Mouse (Mus musculus): ENCODE results near the gene Sf3b4. TPM values are rescaled to one million over a fixed set of nuclear protein-coding genes. Genes with fewer than 3 reads are reported as not detected.
"Not testable (repeated sequence)": the region's sequence is repeated elsewhere in the genome, so short reads cannot be mapped to it uniquely, and the experiment has no call there.

Gene Sf3b4
- polyA plus RNA-seq, 1 experiment from 2014 or later: 173 TPM

- Histone ChIP-seq H3K4me3 (peak overlapping the region; percentile 37), H3K27ac (replicated peaks) (peak overlapping the region; percentile 22; the same call in 1 of the 2 replicates), H3K4me2 (replicated peaks) (peak overlapping the region; percentile 74), H3K9ac (replicated peaks) (peak overlapping the region; percentile 62), H3K9me3 (no peaks in the 10 kb centered on the region), H3K36me3 (peaks cover 2% of the 10 kb centered on the region; the same call in 1 of the 2 replicates), H3K4me1 (peaks cover 21% of the 10 kb centered on the region), H3K27me3 (peaks cover 6% of the 10 kb centered on the region; the same call in 1 of the 2 replicates)
- WGBS: 3% methylated on average over 12 of the region's 12 CpGs
- peak; percentile 69; the same call in 1 of the 2 replicates for ATAC-seq (ENCODE audit: low FRiP score, low read depth)
Observed at GRCm38 (mm10) chr3:96160803-96161516, 11.2 kb upstream of the Sf3b4 start.

DNA sequence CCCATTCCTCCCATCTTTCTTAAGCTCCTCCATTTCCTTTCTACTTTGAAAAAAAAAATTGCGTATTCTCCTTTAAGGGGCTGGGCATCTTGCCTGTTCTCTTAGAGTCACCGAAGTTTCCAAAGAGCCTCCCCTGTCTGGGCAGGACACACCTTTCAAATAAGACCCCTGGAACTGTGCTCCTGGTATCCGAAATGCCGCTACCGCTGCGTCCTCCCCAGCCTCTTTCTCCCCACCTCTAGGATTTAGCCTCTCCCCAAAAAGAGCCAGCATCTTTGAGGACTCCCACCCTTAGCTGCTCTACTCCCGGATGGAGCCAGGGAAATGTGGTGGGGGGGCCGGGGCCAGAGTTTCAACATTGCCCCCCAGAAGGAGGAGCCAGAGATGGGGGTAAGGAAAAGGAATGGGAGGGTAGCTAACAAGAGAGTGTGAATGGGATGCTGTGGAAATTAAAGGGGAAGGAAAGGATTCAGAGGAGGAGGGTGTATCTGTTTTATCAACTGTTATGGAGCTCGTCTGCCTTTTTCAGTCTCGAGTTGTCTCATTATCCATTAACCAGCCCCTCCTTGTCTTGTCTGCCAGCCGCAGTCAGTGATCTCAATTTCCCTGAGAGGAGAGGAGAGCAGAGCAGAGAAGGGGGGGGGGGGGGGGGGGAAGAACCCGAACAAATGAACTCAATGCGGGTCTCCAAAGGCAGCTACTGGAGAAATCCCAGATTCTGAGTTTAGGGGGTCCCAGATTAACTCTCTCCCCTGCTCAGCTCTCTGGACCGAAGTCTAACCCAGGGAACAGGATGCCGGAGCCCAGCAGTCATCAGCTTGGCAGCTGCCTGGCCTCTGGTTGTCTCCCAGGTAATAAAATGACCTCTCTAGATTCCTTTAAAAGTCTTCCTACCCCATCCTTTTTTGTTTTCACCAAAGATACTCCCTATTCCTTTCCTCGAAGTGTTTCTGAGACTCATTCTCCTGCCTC lies 10.0 kb upstream of the Sf3b4 start, which contains the start of gene Mtmr11:
Gene Mtmr11 (plus strand): TSS at position 136 of the 972 bp plus-strand sequence.
- 0 out of 2 replicates have a peak, but pooled peaks have one; percentile 29 for ATAC-seq (ENCODE audit: low FRiP score, low read depth)
- Histone ChIP-seq H3K4me3 (peak within 1 kb of the TSS; percentile 37), H3K27ac (replicated peaks) (peak within 1 kb of the TSS; percentile 22; the same call in 1 of the 2 replicates), H3K4me1 (peaks cover 21% of the 10 kb centered on the region), H3K9ac (replicated peaks) (peak within 1 kb of the TSS; percentile 62), H3K9me3 (no peaks in the 10 kb centered on the region), H3K27me3 (peaks cover 6% of the 10 kb centered on the region; the same call in 1 of the 2 replicates), H3K36me3 (no peaks in the 10 kb centered on the region), H3K4me2 (replicated peaks) (peak within 1 kb of the TSS; percentile 74)
- 7% methylated on average over 16 of the region's 16 CpGs for WGBS

DNA sequence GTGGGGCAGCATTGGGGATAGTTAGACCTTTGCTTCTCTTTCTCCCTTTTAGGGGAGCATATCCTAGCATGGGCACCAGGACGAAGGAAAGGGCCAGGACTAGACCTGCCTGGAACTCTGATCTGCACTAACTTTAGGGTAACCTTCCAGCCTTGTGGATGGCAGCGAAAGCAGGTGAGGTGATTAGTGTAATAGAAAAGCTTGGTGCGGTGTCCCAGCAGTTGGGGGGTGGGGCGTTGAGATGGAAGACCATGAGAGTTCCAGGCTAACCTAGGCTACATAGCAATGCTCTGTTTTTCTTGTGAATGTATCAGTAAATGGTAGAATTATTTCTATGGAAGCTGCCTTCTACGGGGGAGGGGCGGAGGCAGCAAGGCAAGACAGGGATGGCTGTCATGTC lies 9.1 kb upstream of the Sf3b4 start:
- Histone ChIP-seq H3K4me3 (no peak overlapping the region), H3K27me3 (peaks cover 6% of the 10 kb centered on the region; the same call in 1 of the 2 replicates), H3K4me1 (peaks cover 21% of the 10 kb centered on the region), H3K9ac (replicated peaks) (no peak overlapping the region), H3K36me3 (no peaks in the 10 kb centered on the region), H3K27ac (replicated peaks) (no peak overlapping the region), H3K9me3 (no peaks in the 10 kb centered on the region), H3K4me2 (replicated peaks) (no peak overlapping the region)
- WGBS: 89% methylated on average over 6 of the region's 6 CpGs
- ATAC-seq (ENCODE audit: low FRiP score, low read depth): no peak

GRCm38 (mm10) chr3:96168466-96169158 lies 3.5 kb upstream of the Sf3b4 start:
- H3K36me3 ChIP-seq: no peaks in the 10 kb centered on the region
- H3K4me2 ChIP-seq (replicated peaks): no peak overlapping the region
- peaks cover 24% of the 10 kb centered on the region for H3K4me1 ChIP-seq
- no peaks in the 10 kb centered on the region for H3K27me3 ChIP-seq
- no peak overlapping the region for H3K4me3 ChIP-seq
- no peak for ATAC-seq (ENCODE audit: low FRiP score, low read depth)
- no peak overlapping the region for H3K9ac ChIP-seq (replicated peaks)
- 76% methylated on average over 12 of the region's 12 CpGs for WGBS
- H3K9me3 ChIP-seq: no peaks in the 10 kb centered on the region
- no peak overlapping the region for H3K27ac ChIP-seq (replicated peaks)

DNA sequence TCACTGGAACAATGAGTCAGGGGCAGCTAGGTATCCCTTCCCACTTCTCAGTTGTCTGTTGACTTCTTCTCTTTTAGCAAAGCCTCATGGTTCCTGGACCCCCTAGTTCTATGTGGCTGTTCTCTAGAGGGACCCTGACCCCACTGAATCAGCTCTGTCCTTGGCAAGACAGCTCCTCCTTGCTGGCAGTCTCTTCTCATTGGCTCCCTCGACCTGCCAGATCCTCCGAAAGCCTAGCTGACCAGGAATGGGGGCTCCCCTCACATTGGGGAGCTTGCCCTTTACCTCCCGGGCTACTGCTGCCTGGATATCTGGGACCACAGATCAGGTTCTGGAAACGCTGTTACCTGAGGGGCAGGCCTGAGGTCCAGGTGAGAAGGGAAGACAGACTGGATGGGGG lies 1.9 kb upstream of the Sf3b4 start:
- H3K4me2 ChIP-seq (replicated peaks): no peak overlapping the region
- peaks cover 15% of the 10 kb centered on the region for H3K36me3 ChIP-seq
- no peak overlapping the region for H3K4me3 ChIP-seq
- H3K4me1 ChIP-seq: peaks cover 31% of the 10 kb centered on the region
- no peaks in the 10 kb centered on the region for H3K9me3 ChIP-seq
- H3K9ac ChIP-seq (replicated peaks): no peak overlapping the region
- no peak overlapping the region; the same call in 1 of the 2 replicates for H3K27ac ChIP-seq (replicated peaks)
- WGBS: 91% methylated on average over 4 of the region's 4 CpGs
- no peak for ATAC-seq (ENCODE audit: low FRiP score, low read depth)
- no peaks in the 10 kb centered on the region for H3K27me3 ChIP-seq

DNA sequence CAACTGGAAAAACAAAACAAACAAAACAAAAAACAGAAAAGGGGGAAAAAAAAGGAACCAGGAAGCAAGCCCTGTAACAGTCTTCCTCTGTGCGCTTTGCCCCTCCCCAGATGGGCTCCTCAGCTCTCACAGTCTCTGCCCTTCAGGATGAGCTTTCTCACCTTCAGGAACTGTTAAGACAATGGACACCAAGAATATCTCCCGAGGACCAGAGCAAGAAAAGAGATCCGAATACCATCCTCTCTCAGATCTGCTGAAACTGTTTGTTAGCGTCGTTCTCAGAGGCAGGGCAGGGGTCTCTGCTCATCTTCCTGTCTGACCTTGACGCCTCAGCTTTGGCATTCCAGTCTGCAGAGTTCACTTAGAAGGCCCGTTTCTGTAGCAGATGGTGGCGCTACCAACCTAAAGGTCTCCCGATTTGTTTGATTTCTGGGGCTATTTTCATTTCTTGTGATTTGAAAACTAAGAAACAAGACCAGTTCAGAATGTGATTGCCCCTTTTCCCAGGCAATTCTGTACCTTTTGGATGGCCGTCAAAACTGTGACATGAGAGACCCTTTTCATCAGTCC lies 1.1 kb upstream of the Sf3b4 start:
- Histone ChIP-seq H3K9me3 (no peaks in the 10 kb centered on the region), H3K4me2 (replicated peaks) (peak overlapping the region; percentile 97), H3K4me1 (peaks cover 31% of the 10 kb centered on the region), H3K36me3 (peaks cover 21% of the 10 kb centered on the region), H3K4me3 (peak overlapping the region; percentile 92), H3K9ac (replicated peaks) (peak overlapping the region; percentile 93), H3K27me3 (no peaks in the 10 kb centered on the region), H3K27ac (replicated peaks) (peak overlapping the region; percentile 98; the same call in 1 of the 2 replicates)
- ATAC-seq (ENCODE audit: low FRiP score, low read depth): no peak
- WGBS: 78% methylated on average over 10 of the region's 10 CpGs

DNA sequence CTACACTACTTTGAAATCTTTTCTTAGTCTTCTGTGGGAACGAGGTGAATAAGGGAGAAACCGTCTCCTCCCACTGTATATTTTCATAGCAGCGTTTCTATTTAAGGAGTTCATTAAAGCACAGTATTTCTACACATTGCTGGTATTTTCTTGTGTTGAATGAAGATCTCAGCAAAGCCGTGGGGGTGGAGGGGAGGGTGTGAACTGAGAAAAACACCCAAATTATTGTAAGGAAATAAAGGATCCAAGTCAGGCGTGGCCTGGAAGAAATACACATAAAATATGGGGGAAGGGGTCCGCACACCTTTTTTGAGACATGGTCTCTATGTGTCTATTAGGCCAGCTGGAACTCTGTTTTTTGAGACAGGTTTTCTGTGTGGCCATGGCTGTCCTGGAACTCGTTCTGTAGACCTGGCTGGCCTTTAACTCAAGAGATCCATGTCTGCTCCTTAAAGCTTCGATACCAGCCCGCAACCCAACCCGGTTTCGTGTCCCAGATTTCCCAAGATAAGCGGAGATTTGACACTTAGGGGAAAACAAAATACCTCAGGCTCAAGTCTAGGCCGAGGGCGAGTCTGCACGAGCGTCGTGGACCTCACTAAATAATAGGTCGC lies 442 bp upstream of the Sf3b4 start:
- peak overlapping the region; percentile 97 for H3K4me2 ChIP-seq (replicated peaks)
- H3K9ac ChIP-seq (replicated peaks): peak overlapping the region; percentile 93
- 27% methylated on average over 18 of the region's 18 CpGs for WGBS
- H3K36me3 ChIP-seq: peaks cover 28% of the 10 kb centered on the region
- H3K27ac ChIP-seq (replicated peaks): peak overlapping the region; percentile 98
- ATAC-seq (ENCODE audit: low FRiP score, low read depth): no peak
- no peaks in the 10 kb centered on the region for H3K27me3 ChIP-seq
- H3K4me1 ChIP-seq: peaks cover 31% of the 10 kb centered on the region
- no peaks in the 10 kb centered on the region for H3K9me3 ChIP-seq
- H3K4me3 ChIP-seq: peak overlapping the region; percentile 92

DNA sequence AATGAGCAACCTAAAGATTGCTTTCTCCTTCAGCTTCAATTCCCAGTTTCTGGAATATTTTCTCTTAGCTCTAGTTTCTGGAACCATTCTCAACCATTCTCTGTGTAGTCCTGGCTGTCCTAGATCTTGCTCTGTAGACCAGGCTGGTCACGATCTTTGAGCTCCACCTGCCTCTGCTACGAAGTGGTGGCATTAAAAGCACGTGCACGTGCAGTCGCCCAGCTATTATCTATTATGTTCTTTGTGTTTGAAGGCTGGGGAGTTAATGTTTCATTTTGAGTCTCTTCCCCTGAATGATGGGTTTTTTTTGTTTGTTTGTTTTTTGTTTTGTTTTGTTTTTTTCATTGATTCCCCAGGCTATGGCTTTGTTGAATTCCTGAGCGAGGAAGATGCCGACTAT lies 1.1 kb downstream of the Sf3b4 start:
- no peaks in the 10 kb centered on the region for H3K27me3 ChIP-seq
- ATAC-seq (ENCODE audit: low FRiP score, low read depth): no peak
- peak overlapping the region; percentile 93 for H3K9ac ChIP-seq (replicated peaks)
- H3K27ac ChIP-seq (replicated peaks): 0 out of 2 replicates have a peak overlapping the region, but pooled peaks have one; percentile 98
- peak overlapping the region; percentile 92 for H3K4me3 ChIP-seq
- H3K4me1 ChIP-seq: peaks cover 31% of the 10 kb centered on the region
- H3K9me3 ChIP-seq: no peaks in the 10 kb centered on the region
- peaks cover 40% of the 10 kb centered on the region for H3K36me3 ChIP-seq
- WGBS: 40% methylated on average over 7 of the region's 7 CpGs
- peak overlapping the region; percentile 97 for H3K4me2 ChIP-seq (replicated peaks)

GRCm38 (mm10) chr3:96174042-96174441 lies 1.9 kb downstream of the Sf3b4 start:
- H3K36me3 ChIP-seq: peaks cover 46% of the 10 kb centered on the region
- H3K9ac ChIP-seq (replicated peaks); H3K27ac ChIP-seq (replicated peaks); H3K4me3 ChIP-seq; H3K4me2 ChIP-seq (replicated peaks); H3K9me3 ChIP-seq; H3K27me3 ChIP-seq; ATAC-seq (ENCODE audit: low FRiP score, low read depth): not testable (repeated sequence)
- peaks cover 31% of the 10 kb centered on the region for H3K4me1 ChIP-seq
- WGBS: 95% methylated on average over 4 of the region's 4 CpGs

- H3K4me2 ChIP-seq (replicated peaks): no peak overlapping the region
- H3K9me3 ChIP-seq: no peaks in the 10 kb centered on the region
- peaks cover 46% of the 10 kb centered on the region for H3K36me3 ChIP-seq
- no peak overlapping the region for H3K4me3 ChIP-seq
- ATAC-seq (ENCODE audit: low FRiP score, low read depth): no peak
- H3K27me3 ChIP-seq: no peaks in the 10 kb centered on the region
- no peak overlapping the region for H3K9ac ChIP-seq (replicated peaks)
- H3K4me1 ChIP-seq: peaks cover 31% of the 10 kb centered on the region
- no peak overlapping the region for H3K27ac ChIP-seq (replicated peaks)
- WGBS: 95% methylated on average over 6 of the region's 6 CpGs
Observed at GRCm38 (mm10) chr3:96175251-96175650, 3.1 kb downstream of the Sf3b4 start.

GRCm38 (mm10) chr3:96178427-96178826 lies 6.3 kb downstream of the Sf3b4 start:
- Histone ChIP-seq H3K9me3 (no peaks in the 10 kb centered on the region), H3K4me3 (no peak overlapping the region), H3K9ac (replicated peaks) (no peak overlapping the region), H3K27ac (replicated peaks) (no peak overlapping the region), H3K4me2 (replicated peaks) (no peak overlapping the region), H3K36me3 (peaks cover 46% of the 10 kb centered on the region), H3K27me3 (peaks cover 8% of the 10 kb centered on the region; the same call in 1 of the 2 replicates), H3K4me1 (peaks cover 39% of the 10 kb centered on the region)
- ATAC-seq (ENCODE audit: low FRiP score, low read depth): no peak
- 95% methylated on average over 4 of the region's 4 CpGs for WGBS

Data from midbrain, embryonic 12.5 days (tissue).